Mouse (Mus musculus) left cerebral cortex, postnatal 10 days (tissue): ENCODE results near the gene Adam15. TPM values are rescaled to one million over a fixed set of nuclear protein-coding genes. Genes with fewer than 3 reads are reported as not detected.

ENCODE experiments used
- DNase-seq, 2 experiments: peaks; one replicate each; pipeline ENCODE4 v3.0.0; 2021 to 2022; ENCODE audit warnings: low spot score in 2 of 2, mixed read lengths in 1 of 2; ENCODE audit errors: extremely low spot score in 1 of 2
- intact Hi-C: fragments of 180-260 bp; cut with DNase I; formaldehyde crosslinking; loops from one replicate; pipeline ENCODE4 v1.15.1; 2025
- total RNA-seq, 2 experiments: library from RNA; stranded (reverse); gene quantifications; 2 replicates each; pipeline ENCODE4 v1.2.3; 2021

Adam15 gene
- total RNA-seq, 2 experiments from 2014 or later: 93.0 to 96.9 TPM

DNA sequence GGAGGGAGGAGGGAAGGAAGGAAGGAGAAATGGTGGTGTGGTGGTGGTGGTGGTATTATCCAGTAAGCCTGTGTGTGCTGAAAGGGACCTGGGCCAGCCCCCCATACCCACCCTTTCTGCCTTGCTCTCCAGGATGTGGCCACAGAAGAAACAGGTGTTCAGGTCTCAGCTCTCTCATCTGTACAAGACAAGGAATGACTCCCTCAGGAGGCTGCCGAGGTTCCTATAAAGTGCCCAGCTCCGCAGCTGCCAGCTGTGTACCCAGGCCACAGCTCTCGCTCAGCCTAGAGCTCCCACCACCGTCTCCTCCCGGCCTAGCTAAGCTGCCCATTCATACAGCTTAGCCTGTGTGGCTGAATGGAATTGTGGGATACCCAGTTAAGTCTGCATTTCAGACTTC is 57.5 kb downstream of the Adam15 start:
- intact Hi-C loops: no loop called here
- DNase-seq: no peak

DNA sequence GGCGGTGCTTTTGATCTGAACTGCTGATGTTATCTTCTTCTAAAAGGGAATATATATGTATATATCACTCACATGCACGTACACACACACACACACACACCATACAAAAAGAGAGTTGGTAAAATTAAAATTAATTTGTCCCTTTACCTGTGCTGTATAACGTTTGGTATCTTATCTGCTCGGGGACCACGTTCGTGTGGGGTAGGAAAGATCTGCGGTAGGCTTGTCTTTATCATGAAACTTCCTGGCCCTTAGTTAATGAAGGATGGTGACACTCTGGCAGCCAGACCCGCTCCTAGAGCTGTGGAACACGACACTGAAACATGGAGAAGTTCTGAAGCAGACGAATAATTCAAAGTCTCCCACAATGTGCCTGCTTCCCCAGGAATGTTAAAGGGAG is 57.9 kb downstream of the Adam15 start:
- DNase-seq: no peak
- intact Hi-C loops: no loop called here

Other genes starting within 250 kb of the Adam15 start
- under 1 TPM in 1 of 2 experiments, not detected in 1; 0.19 TPM for gene Gm43738, start 248.9 kb downstream of the Adam15 start, total RNA-seq
- gene Fdps, start 248.0 kb downstream of the Adam15 start, total RNA-seq: 100 to 1,000 TPM; 165 to 177 TPM
- gene Pklr, start 213.9 kb downstream of the Adam15 start, total RNA-seq: not detected
- gene Hcn3, start 189.8 kb downstream of the Adam15 start, total RNA-seq: 10 to 100 TPM; 37.0 to 48.6 TPM
- gene Clk2, start 185.2 kb downstream of the Adam15 start, total RNA-seq: 10 to 100 TPM; 42.3 to 47.3 TPM
- 10 to 100 TPM; 80.5 to 81.1 TPM for gene Scamp3, start 172.5 kb downstream of the Adam15 start, total RNA-seq
- gene Fam189b, start 166.9 kb downstream of the Adam15 start, total RNA-seq: 10 to 100 TPM; 59.6 to 66.2 TPM
- 10 to 100 TPM; 66.2 to 68.0 TPM for gene Gba, start 147.1 kb downstream of the Adam15 start, total RNA-seq
- gene Thbs3, start 134.8 kb downstream of the Adam15 start, total RNA-seq: 10 to 100 TPM; 27.8 to 31.4 TPM
- 100 to 1,000 TPM in 1 of 2 experiments, 10 to 100 TPM in 1; 98.6 to 102 TPM for gene Mtx1, start 122.9 kb downstream of the Adam15 start, total RNA-seq
- 1 to 10 TPM in 1 of 2 experiments, under 1 TPM in 1; 0.58 to 1.8 TPM for gene Muc1, start 120.9 kb downstream of the Adam15 start, total RNA-seq
- gene Krtcap2, start 104.0 kb downstream of the Adam15 start, total RNA-seq: 10 to 100 TPM; 72.1 to 92.1 TPM
- gene Trim46, start 103.7 kb downstream of the Adam15 start, total RNA-seq: 100 to 1,000 TPM; 112 to 118 TPM
- gene Dpm3, start 90.6 kb downstream of the Adam15 start, total RNA-seq: 10 to 100 TPM; 47.1 to 51.1 TPM
- gene Slc50a1, start 79.4 kb downstream of the Adam15 start, total RNA-seq: 10 to 100 TPM; 17.9 to 22.3 TPM
- 1 to 10 TPM; 3.3 to 4.4 TPM for gene Efna1, start 68.9 kb downstream of the Adam15 start, total RNA-seq
- gene Efna3, start 27.0 kb downstream of the Adam15 start, total RNA-seq: 10 to 100 TPM; 47.7 to 56.7 TPM
- 1 to 10 TPM in 1 of 2 experiments, under 1 TPM in 1; 0.34 to 1.1 TPM for gene Efna4, start 12.0 kb downstream of the Adam15 start, total RNA-seq
- gene Dcst2, start 12.0 kb upstream of the Adam15 start, total RNA-seq: under 1 TPM; 0.39 to 0.41 TPM
- gene Dcst1, start 15.3 kb upstream of the Adam15 start, total RNA-seq: not detected
- gene Zbtb7b, start 44.8 kb upstream of the Adam15 start, total RNA-seq: 1 to 10 TPM; 6.9 TPM
- not detected for gene Lenep, start 52.8 kb upstream of the Adam15 start, total RNA-seq
- 10 to 100 TPM; 31.9 to 32.7 TPM for gene Flad1, start 61.9 kb upstream of the Adam15 start, total RNA-seq
- 1 to 10 TPM; 7.4 to 8.0 TPM for gene Cks1b, start 68.4 kb upstream of the Adam15 start, total RNA-seq
- 10 to 100 TPM; 12.2 to 13.8 TPM for gene Shc1, start 68.4 kb upstream of the Adam15 start, total RNA-seq
- gene Pygo2, start 80.2 kb upstream of the Adam15 start, total RNA-seq: 10 to 100 TPM; 46.0 to 50.6 TPM
- 10 to 100 TPM; 32.8 to 33.8 TPM for gene Pbxip1, start 86.7 kb upstream of the Adam15 start, total RNA-seq
- 10 to 100 TPM; 43.4 to 45.9 TPM for gene Pmvk, start 104.5 kb upstream of the Adam15 start, total RNA-seq
- 10 to 100 TPM; 22.9 to 23.7 TPM for gene Kcnn3, start 170.2 kb upstream of the Adam15 start, total RNA-seq